Mouse (Mus musculus): ENCODE measurements around the gene Gtf2f2. TPM values are rescaled to one million over a fixed set of nuclear protein-coding genes. Genes with fewer than 3 reads are reported as not detected.

Gene Gtf2f2
- polyA plus RNA-seq, 1 experiment from 2014 or later: 40.3 TPM

DNA sequence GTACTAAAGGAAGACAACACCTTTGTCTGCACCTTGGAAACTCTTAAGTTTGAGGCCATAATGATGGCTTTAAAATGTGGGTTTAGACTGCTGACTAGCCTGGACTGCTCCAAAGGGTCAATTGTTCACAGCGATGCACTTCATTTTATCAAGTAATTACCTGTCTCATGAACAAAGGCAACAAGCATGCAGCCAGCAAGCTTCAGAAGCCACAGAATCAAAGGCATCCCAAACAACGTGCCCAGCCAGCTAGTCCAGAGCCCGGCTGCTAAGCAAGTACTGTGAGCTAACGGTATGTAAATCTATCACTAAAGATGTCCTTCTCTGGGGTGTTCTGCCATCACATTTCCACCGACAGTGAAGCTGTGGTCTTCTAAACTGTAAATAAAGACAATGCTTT is 47.5 kb downstream of the Gtf2f2 start:
- no peak for TF ChIP-seq CTCF (IDR thresholded peaks at IDR 0.05; ENCODE audit: low read depth)
- no peaks in the 10 kb centered on the region for H3K27me3 ChIP-seq (ENCODE audit: insufficient read depth, low read length)
- no peak for ATAC-seq (replicated peaks; ENCODE audit: low FRiP score, low read depth)
- no peaks in the 10 kb centered on the region for H3K36me3 ChIP-seq (ENCODE audit: insufficient read depth, low read length)
- no peak overlapping the region for H3K4me2 ChIP-seq (ENCODE audit: low read length)
- WGBS: 63% methylated on average over 5 of the region's 5 CpGs
- DNase-seq (ENCODE audit: low spot score): no peak
- H3K4me3 ChIP-seq (replicated peaks; ENCODE audit: low read depth, low read length): no peak overlapping the region
- no peaks in the 10 kb centered on the region for H3K9me3 ChIP-seq (replicated peaks; ENCODE audit: low read length)
- no peaks in the 10 kb centered on the region for H3K4me1 ChIP-seq (replicated peaks; ENCODE audit: insufficient read depth, low read length)
- H3K27ac ChIP-seq: no peak overlapping the region
- H3K9ac ChIP-seq (ENCODE audit: low read depth, low read length): no peak overlapping the region

DNA sequence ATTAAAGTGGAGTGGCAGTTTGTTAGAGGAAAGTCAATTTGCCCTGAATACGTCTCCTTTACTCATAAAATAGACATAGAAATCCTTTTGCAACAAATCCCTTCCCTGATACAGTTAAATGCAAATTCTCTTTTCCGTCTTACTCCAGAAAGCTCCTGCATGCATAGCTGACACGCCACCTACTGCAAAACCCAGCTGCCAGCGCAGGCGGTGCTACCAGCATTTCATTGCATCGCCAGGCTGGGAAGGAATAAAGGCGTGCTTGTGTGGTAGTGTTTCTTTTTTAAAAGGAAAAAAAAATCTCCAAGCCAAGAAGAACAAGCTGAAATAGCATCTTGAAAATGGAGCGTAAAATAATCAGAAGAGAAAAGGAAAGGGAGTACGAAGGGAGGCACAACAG is 48.4 kb downstream of the Gtf2f2 start:
- WGBS: 86% methylated on average over 9 of the region's 9 CpGs
- peak; percentile 15; the same call in 1 of the 2 replicates for TF ChIP-seq CTCF (IDR thresholded peaks at IDR 0.05; ENCODE audit: low read depth)
- no peak overlapping the region for H3K9ac ChIP-seq (ENCODE audit: low read depth, low read length)
- no peak overlapping the region for H3K4me3 ChIP-seq (replicated peaks; ENCODE audit: low read depth, low read length)
- no peak overlapping the region for H3K27ac ChIP-seq
- no peaks in the 10 kb centered on the region for H3K4me1 ChIP-seq (replicated peaks; ENCODE audit: insufficient read depth, low read length)
- H3K9me3 ChIP-seq (replicated peaks; ENCODE audit: low read length): no peaks in the 10 kb centered on the region
- no peaks in the 10 kb centered on the region for H3K36me3 ChIP-seq (ENCODE audit: insufficient read depth, low read length)
- H3K27me3 ChIP-seq (ENCODE audit: insufficient read depth, low read length): no peaks in the 10 kb centered on the region
- ATAC-seq (replicated peaks; ENCODE audit: low FRiP score, low read depth): no peak
- DNase-seq (ENCODE audit: low spot score): no peak
- H3K4me2 ChIP-seq (ENCODE audit: low read length): no peak overlapping the region

DNA sequence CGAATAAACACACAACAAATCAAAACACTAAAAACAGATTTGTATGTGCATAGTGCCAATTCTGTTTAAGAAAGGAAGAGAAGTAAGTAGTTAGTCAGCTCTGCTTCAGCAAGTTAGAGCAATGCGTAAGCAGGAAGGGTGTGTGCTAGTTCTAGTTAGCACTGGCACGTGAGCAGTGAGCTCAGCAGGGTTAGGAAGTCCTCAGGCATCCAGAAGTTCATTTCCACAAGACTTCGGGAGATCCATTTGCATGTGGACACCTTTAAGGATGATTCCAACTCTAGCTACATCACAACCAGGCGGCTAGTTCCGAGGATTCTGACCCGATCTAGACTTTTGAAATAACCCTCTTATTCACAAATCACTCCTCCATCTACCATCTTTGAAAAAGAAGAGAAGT is 55.9 kb downstream of the Gtf2f2 start, which contains the start of gene Kctd4:
Gene Kctd4 (plus strand): TSS at position 244 of the 400 bp plus-strand sequence.
- no peak for ATAC-seq (replicated peaks; ENCODE audit: low FRiP score, low read depth)
- 85% methylated on average over 7 of the region's 7 CpGs for WGBS
- Histone ChIP-seq H3K36me3 (ENCODE audit: insufficient read depth, low read length) (no peaks in the 10 kb centered on the region), H3K4me3 (replicated peaks; ENCODE audit: low read depth, low read length) (no peak within 1 kb of the TSS), H3K4me2 (ENCODE audit: low read length) (no peak within 1 kb of the TSS), H3K4me1 (replicated peaks; ENCODE audit: insufficient read depth, low read length) (no peaks in the 10 kb centered on the region), H3K27ac (no peak within 1 kb of the TSS), H3K9ac (ENCODE audit: low read depth, low read length) (no peak within 1 kb of the TSS), H3K27me3 (ENCODE audit: insufficient read depth, low read length) (no peaks in the 10 kb centered on the region), H3K9me3 (replicated peaks; ENCODE audit: low read length) (no peaks in the 10 kb centered on the region)
- DNase-seq (ENCODE audit: low spot score): no peak
- no peak for TF ChIP-seq CTCF (IDR thresholded peaks at IDR 0.05; ENCODE audit: low read depth)

DNA sequence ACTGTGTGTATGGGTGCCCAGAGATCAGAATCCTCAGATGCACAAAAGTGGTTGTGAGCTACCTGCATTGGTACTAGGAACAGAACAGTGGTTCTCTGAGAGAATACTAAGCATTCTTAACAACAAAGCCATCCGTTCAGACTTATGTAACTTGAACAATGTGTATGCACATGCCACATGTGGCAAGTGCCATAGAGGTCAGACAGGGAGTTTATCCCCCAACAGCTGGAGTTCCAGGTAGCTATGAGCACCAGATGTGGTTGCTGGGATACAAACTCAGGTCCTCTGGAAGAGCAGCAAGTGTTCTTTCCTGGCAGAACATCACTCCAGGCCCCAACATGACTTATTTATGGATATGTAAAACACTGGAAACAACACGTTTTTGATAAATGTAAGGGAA is 57.7 kb downstream of the Gtf2f2 start:
- Histone ChIP-seq H3K36me3 (ENCODE audit: insufficient read depth, low read length) (no peaks in the 10 kb centered on the region), H3K27me3 (ENCODE audit: insufficient read depth, low read length) (no peaks in the 10 kb centered on the region), H3K4me1 (replicated peaks; ENCODE audit: insufficient read depth, low read length) (no peaks in the 10 kb centered on the region), H3K9ac (ENCODE audit: low read depth, low read length) (no peak overlapping the region), H3K27ac (no peak overlapping the region), H3K4me2 (ENCODE audit: low read length) (no peak overlapping the region), H3K4me3 (replicated peaks; ENCODE audit: low read depth, low read length) (no peak overlapping the region), H3K9me3 (replicated peaks; ENCODE audit: low read length) (no peaks in the 10 kb centered on the region)
- ATAC-seq (replicated peaks; ENCODE audit: low FRiP score, low read depth) (no peak), DNase-seq (ENCODE audit: low spot score) (no peak)
- no peak for TF ChIP-seq CTCF (IDR thresholded peaks at IDR 0.05; ENCODE audit: low read depth)
- WGBS: 60% methylated on average over 2 of the region's 2 CpGs

DNA sequence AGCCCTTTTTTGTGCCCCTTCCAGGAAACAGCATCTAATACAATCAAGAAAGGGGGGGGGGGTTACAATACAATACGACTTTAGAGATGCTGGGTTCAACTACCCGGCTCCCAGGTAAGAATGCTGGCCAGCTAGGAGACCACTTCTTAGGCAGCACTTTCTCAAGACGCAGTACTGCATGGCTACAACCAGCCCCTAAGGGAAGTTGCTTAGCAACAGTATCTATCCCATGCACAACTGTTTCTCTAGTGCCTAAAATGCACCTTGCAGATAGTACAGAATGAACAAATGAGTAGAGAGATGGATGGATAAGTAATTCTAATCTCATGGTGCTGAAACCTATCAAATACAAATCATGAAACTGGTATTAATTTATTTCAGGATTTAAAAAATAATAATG is 63.0 kb downstream of the Gtf2f2 start:
- Histone ChIP-seq H3K27me3 (ENCODE audit: insufficient read depth, low read length) (no peaks in the 10 kb centered on the region), H3K36me3 (ENCODE audit: insufficient read depth, low read length) (no peaks in the 10 kb centered on the region), H3K4me3 (replicated peaks; ENCODE audit: low read depth, low read length) (no peak overlapping the region), H3K9ac (ENCODE audit: low read depth, low read length) (no peak overlapping the region), H3K9me3 (replicated peaks; ENCODE audit: low read length) (no peaks in the 10 kb centered on the region), H3K27ac (no peak overlapping the region), H3K4me1 (replicated peaks; ENCODE audit: insufficient read depth, low read length) (no peaks in the 10 kb centered on the region), H3K4me2 (ENCODE audit: low read length) (no peak overlapping the region)
- DNase-seq (ENCODE audit: low spot score) (no peak), ATAC-seq (replicated peaks; ENCODE audit: low FRiP score, low read depth) (no peak)
- no peak for TF ChIP-seq CTCF (IDR thresholded peaks at IDR 0.05; ENCODE audit: low read depth)
- 68% methylated on average over 3 of the region's 3 CpGs for WGBS

DNA sequence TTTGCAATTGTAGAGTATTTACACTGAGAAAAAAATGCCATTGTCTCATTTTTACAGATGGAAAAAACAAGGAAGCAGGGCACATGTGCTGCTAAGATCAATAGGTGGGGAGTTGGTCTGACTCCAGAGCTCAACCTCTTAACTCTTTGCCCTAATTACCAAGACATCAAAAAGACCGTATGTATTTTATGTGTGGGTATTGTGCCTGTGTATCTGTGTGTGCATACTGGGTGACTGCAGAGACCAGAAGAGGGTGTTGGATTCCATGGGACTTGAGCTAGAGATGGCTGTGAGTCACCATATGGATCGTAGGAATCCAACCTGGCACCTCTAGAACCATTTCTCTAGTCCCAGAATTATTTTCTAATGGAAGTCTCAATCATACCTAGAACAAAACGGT is 68.3 kb downstream of the Gtf2f2 start:
- WGBS: 95% methylated on average over 3 of the region's 3 CpGs
- Histone ChIP-seq H3K27ac (no peak overlapping the region), H3K4me3 (replicated peaks; ENCODE audit: low read depth, low read length) (no peak overlapping the region), H3K4me1 (replicated peaks; ENCODE audit: insufficient read depth, low read length) (no peaks in the 10 kb centered on the region), H3K9ac (ENCODE audit: low read depth, low read length) (no peak overlapping the region), H3K36me3 (ENCODE audit: insufficient read depth, low read length) (no peaks in the 10 kb centered on the region), H3K9me3 (replicated peaks; ENCODE audit: low read length) (no peaks in the 10 kb centered on the region), H3K27me3 (ENCODE audit: insufficient read depth, low read length) (no peaks in the 10 kb centered on the region), H3K4me2 (ENCODE audit: low read length) (no peak overlapping the region)
- TF ChIP-seq CTCF (IDR thresholded peaks at IDR 0.05; ENCODE audit: low read depth): no peak
- ATAC-seq (replicated peaks; ENCODE audit: low FRiP score, low read depth) (no peak), DNase-seq (ENCODE audit: low spot score) (no peak)

DNA sequence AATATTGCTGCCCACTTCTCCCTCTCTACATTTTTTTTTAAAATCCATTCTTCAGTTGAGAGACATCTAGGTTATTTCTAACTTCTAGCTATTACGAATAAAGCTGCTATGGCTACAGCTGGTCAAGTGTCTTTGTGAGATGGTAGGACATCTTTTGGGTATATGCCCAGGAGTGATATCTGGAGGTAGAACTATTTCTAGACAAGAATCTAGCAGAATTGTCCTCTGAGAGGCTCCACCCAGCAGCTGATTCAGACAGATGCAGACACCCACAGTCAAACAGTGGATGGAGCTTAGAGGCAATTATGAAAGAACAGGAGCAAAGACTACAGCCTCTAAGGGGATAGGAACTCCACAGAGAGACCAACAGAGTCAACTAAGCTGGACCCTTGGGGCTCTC is 69.2 kb downstream of the Gtf2f2 start:
- no peak overlapping the region for H3K9ac ChIP-seq (ENCODE audit: low read depth, low read length)
- H3K36me3 ChIP-seq (ENCODE audit: insufficient read depth, low read length): no peaks in the 10 kb centered on the region
- no peak for TF ChIP-seq CTCF (IDR thresholded peaks at IDR 0.05; ENCODE audit: low read depth)
- no peak for ATAC-seq (replicated peaks; ENCODE audit: low FRiP score, low read depth)
- H3K4me3 ChIP-seq (replicated peaks; ENCODE audit: low read depth, low read length): no peak overlapping the region
- no peaks in the 10 kb centered on the region for H3K27me3 ChIP-seq (ENCODE audit: insufficient read depth, low read length)
- H3K27ac ChIP-seq: no peak overlapping the region
- no peak for DNase-seq (ENCODE audit: low spot score)
- H3K9me3 ChIP-seq (replicated peaks; ENCODE audit: low read length): no peaks in the 10 kb centered on the region
- 96% methylated on average over 1 of the region's 1 CpGs for WGBS
- H3K4me1 ChIP-seq (replicated peaks; ENCODE audit: insufficient read depth, low read length): no peaks in the 10 kb centered on the region
- no peak overlapping the region for H3K4me2 ChIP-seq (ENCODE audit: low read length)

Measured in kidney, postnatal 0 days (tissue).